Mouse (Mus musculus) thymus, adult 2 months (tissue): ENCODE data around the gene Mcrs1.

Experiments used
- CTCF ChIP-seq: fragments of 200-500 bp; IDR thresholded peaks from 2 replicates; pipeline ENCODE4 v1.5.1; 2012; ENCODE audit warnings: mild to moderate bottlenecking, control low read depth, low read length, moderate library complexity, borderline replicate concordance; ENCODE audit not compliant: control insufficient read depth, poor library complexity, insufficient read depth; ENCODE audit errors: extremely low read depth
- POLR2A ChIP-seq: fragments of 200-500 bp; IDR thresholded peaks from 2 replicates; pipeline ENCODE4 v1.6.1; 2012; ENCODE audit warnings: mild to moderate bottlenecking, low read length, control low read depth, moderate library complexity; ENCODE audit not compliant: control insufficient read depth, poor library complexity, insufficient read depth; ENCODE audit errors: extremely low read depth

- no peak for TF ChIP-seq CTCF
- TF ChIP-seq POLR2A = no peak
Observed at GRCm38 (mm10) chr15:99249938-99250337, 1.8 kb downstream of the Mcrs1 start.
